Mouse (Mus musculus): ENCODE measurements around the gene Slc35f1. TPM values are rescaled to one million over a fixed set of nuclear protein-coding genes. Genes with fewer than 3 reads are reported as not detected.

Slc35f1 gene
- polyA plus RNA-seq, 1 experiment from 2014 or later, result 2.0 TPM

GRCm38 (mm10) chr10:53115673-53116398 is 425.5 kb downstream of the Slc35f1 start:
- Histone ChIP-seq H3K27ac (replicated peaks; ENCODE audit: low read depth, low read length) (no peak overlapping the region), H3K9ac (ENCODE audit: low read length) (no peak overlapping the region), H3K4me1 (ENCODE audit: control insufficient read depth, insufficient read depth, low read length) (no peaks in the 10 kb centered on the region), H3K27me3 (ENCODE audit: control insufficient read depth, insufficient read depth, low read length) (no peaks in the 10 kb centered on the region), H3K4me3 (ENCODE audit: low read depth, low read length) (no peak overlapping the region), H3K4me2 (ENCODE audit: low read depth, severe bottlenecking) (no peak overlapping the region), H3K36me3 (ENCODE audit: control insufficient read depth, insufficient read depth, low read length) (no peaks in the 10 kb centered on the region), H3K9me3 (ENCODE audit: control insufficient read depth, low read length) (no peaks in the 10 kb centered on the region)
- ATAC-seq (ENCODE audit: insufficient number of reproducible peaks, low FRiP score, low TSS enrichment, low read depth) (no peak; the same call in 1 of the 2 replicates), DNase-seq (ENCODE audit: low spot score) (peak; percentile 32)
- 33% methylated on average over 7 of the region's 7 CpGs for WGBS

GRCm38 (mm10) chr10:53120608-53121007 is 430.3 kb downstream of the Slc35f1 start:
- no peaks in the 10 kb centered on the region for H3K4me1 ChIP-seq (ENCODE audit: control insufficient read depth, insufficient read depth, low read length)
- H3K27ac ChIP-seq (replicated peaks; ENCODE audit: low read depth, low read length), result no peak overlapping the region
- H3K4me2 ChIP-seq (ENCODE audit: low read depth, severe bottlenecking), result no peak overlapping the region
- H3K27me3 ChIP-seq (ENCODE audit: control insufficient read depth, insufficient read depth, low read length), result no peaks in the 10 kb centered on the region
- H3K4me3 ChIP-seq (ENCODE audit: low read depth, low read length), result no peak overlapping the region
- no peaks in the 10 kb centered on the region for H3K36me3 ChIP-seq (ENCODE audit: control insufficient read depth, insufficient read depth, low read length)
- DNase-seq (ENCODE audit: low spot score), result no peak
- no peaks in the 10 kb centered on the region for H3K9me3 ChIP-seq (ENCODE audit: control insufficient read depth, low read length)
- no peak for ATAC-seq (ENCODE audit: insufficient number of reproducible peaks, low FRiP score, low TSS enrichment, low read depth)
- H3K9ac ChIP-seq (ENCODE audit: low read length), result no peak overlapping the region
- WGBS, result 100% methylated on average over 2 of the region's 2 CpGs

- H3K4me1 ChIP-seq (ENCODE audit: control insufficient read depth, insufficient read depth, low read length), result no peaks in the 10 kb centered on the region
- H3K27ac ChIP-seq (replicated peaks; ENCODE audit: low read depth, low read length), result no peak overlapping the region
- ATAC-seq (ENCODE audit: insufficient number of reproducible peaks, low FRiP score, low TSS enrichment, low read depth) (no peak), DNase-seq (ENCODE audit: low spot score) (no peak)
- H3K4me2 ChIP-seq (ENCODE audit: low read depth, severe bottlenecking), result no peak overlapping the region
- no peaks in the 10 kb centered on the region for H3K27me3 ChIP-seq (ENCODE audit: control insufficient read depth, insufficient read depth, low read length)
- WGBS, result 85% methylated on average over 6 of the region's 6 CpGs
- H3K36me3 ChIP-seq (ENCODE audit: control insufficient read depth, insufficient read depth, low read length), result no peaks in the 10 kb centered on the region
- no peak overlapping the region for H3K9ac ChIP-seq (ENCODE audit: low read length)
- no peak overlapping the region for H3K4me3 ChIP-seq (ENCODE audit: low read depth, low read length)
- H3K9me3 ChIP-seq (ENCODE audit: control insufficient read depth, low read length), result no peaks in the 10 kb centered on the region
Measured at GRCm38 (mm10) chr10:53124365-53124764, 434.0 kb downstream of the Slc35f1 start.

- Histone ChIP-seq H3K4me2 (ENCODE audit: low read depth, severe bottlenecking) (no peak overlapping the region), H3K9me3 (ENCODE audit: control insufficient read depth, low read length) (no peaks in the 10 kb centered on the region), H3K9ac (ENCODE audit: low read length) (no peak overlapping the region), H3K27me3 (ENCODE audit: control insufficient read depth, insufficient read depth, low read length) (no peaks in the 10 kb centered on the region), H3K4me3 (ENCODE audit: low read depth, low read length) (no peak overlapping the region), H3K27ac (replicated peaks; ENCODE audit: low read depth, low read length) (no peak overlapping the region), H3K36me3 (ENCODE audit: control insufficient read depth, insufficient read depth, low read length) (no peaks in the 10 kb centered on the region), H3K4me1 (ENCODE audit: control insufficient read depth, insufficient read depth, low read length) (no peaks in the 10 kb centered on the region)
- DNase-seq (ENCODE audit: low spot score), result no peak
- no peak for ATAC-seq (ENCODE audit: insufficient number of reproducible peaks, low FRiP score, low TSS enrichment, low read depth)
- 71% methylated on average over 1 of the region's 1 CpGs for WGBS
Measured at GRCm38 (mm10) chr10:53132707-53133106, 442.4 kb downstream of the Slc35f1 start.

- no peak overlapping the region for H3K4me2 ChIP-seq (ENCODE audit: low read depth, severe bottlenecking)
- ATAC-seq (ENCODE audit: insufficient number of reproducible peaks, low FRiP score, low TSS enrichment, low read depth), result no peak
- H3K4me3 ChIP-seq (ENCODE audit: low read depth, low read length), result no peak overlapping the region
- H3K36me3 ChIP-seq (ENCODE audit: control insufficient read depth, insufficient read depth, low read length), result no peaks in the 10 kb centered on the region
- DNase-seq (ENCODE audit: low spot score), result no peak
- no peak overlapping the region for H3K9ac ChIP-seq (ENCODE audit: low read length)
- no peaks in the 10 kb centered on the region for H3K4me1 ChIP-seq (ENCODE audit: control insufficient read depth, insufficient read depth, low read length)
- H3K27ac ChIP-seq (replicated peaks; ENCODE audit: low read depth, low read length), result no peak overlapping the region
- no peaks in the 10 kb centered on the region for H3K27me3 ChIP-seq (ENCODE audit: control insufficient read depth, insufficient read depth, low read length)
- no peaks in the 10 kb centered on the region for H3K9me3 ChIP-seq (ENCODE audit: control insufficient read depth, low read length)
- 78% methylated on average over 2 of the region's 2 CpGs for WGBS
Measured at GRCm38 (mm10) chr10:53150321-53150720, 460.0 kb downstream of the Slc35f1 start.

GRCm38 (mm10) chr10:53150916-53151315 is 460.6 kb downstream of the Slc35f1 start:
- Histone ChIP-seq H3K27ac (replicated peaks; ENCODE audit: low read depth, low read length) (no peak overlapping the region), H3K9ac (ENCODE audit: low read length) (no peak overlapping the region), H3K9me3 (ENCODE audit: control insufficient read depth, low read length) (no peaks in the 10 kb centered on the region), H3K27me3 (ENCODE audit: control insufficient read depth, insufficient read depth, low read length) (no peaks in the 10 kb centered on the region), H3K4me3 (ENCODE audit: low read depth, low read length) (no peak overlapping the region), H3K4me1 (ENCODE audit: control insufficient read depth, insufficient read depth, low read length) (no peaks in the 10 kb centered on the region), H3K36me3 (ENCODE audit: control insufficient read depth, insufficient read depth, low read length) (no peaks in the 10 kb centered on the region), H3K4me2 (ENCODE audit: low read depth, severe bottlenecking) (no peak overlapping the region)
- WGBS, result 63% methylated on average over 2 of the region's 2 CpGs
- no peak for ATAC-seq (ENCODE audit: insufficient number of reproducible peaks, low FRiP score, low TSS enrichment, low read depth)
- DNase-seq (ENCODE audit: low spot score), result no peak

GRCm38 (mm10) chr10:53156374-53156773 is 466.0 kb downstream of the Slc35f1 start:
- H3K36me3 ChIP-seq (ENCODE audit: control insufficient read depth, insufficient read depth, low read length), result no peaks in the 10 kb centered on the region
- no peaks in the 10 kb centered on the region for H3K9me3 ChIP-seq (ENCODE audit: control insufficient read depth, low read length)
- H3K4me2 ChIP-seq (ENCODE audit: low read depth, severe bottlenecking), result no peak overlapping the region
- no peak overlapping the region for H3K4me3 ChIP-seq (ENCODE audit: low read depth, low read length)
- no peaks in the 10 kb centered on the region for H3K27me3 ChIP-seq (ENCODE audit: control insufficient read depth, insufficient read depth, low read length)
- peak; percentile 50 for DNase-seq (ENCODE audit: low spot score)
- peaks cover 6% of the 10 kb centered on the region; the same call in 1 of the 2 replicates for H3K4me1 ChIP-seq (ENCODE audit: control insufficient read depth, insufficient read depth, low read length)
- peak; percentile 65 for ATAC-seq (ENCODE audit: insufficient number of reproducible peaks, low FRiP score, low TSS enrichment, low read depth)
- no peak overlapping the region for H3K27ac ChIP-seq (replicated peaks; ENCODE audit: low read depth, low read length)
- 26% methylated on average over 7 of the region's 7 CpGs for WGBS
- H3K9ac ChIP-seq (ENCODE audit: low read length), result no peak overlapping the region

GRCm38 (mm10) chr10:53157740-53158139 is 467.4 kb downstream of the Slc35f1 start:
- ATAC-seq (ENCODE audit: insufficient number of reproducible peaks, low FRiP score, low TSS enrichment, low read depth) (no peak), DNase-seq (ENCODE audit: low spot score) (no peak)
- no peak overlapping the region for H3K9ac ChIP-seq (ENCODE audit: low read length)
- H3K27ac ChIP-seq (replicated peaks; ENCODE audit: low read depth, low read length), result no peak overlapping the region
- WGBS, result 75% methylated on average over 2 of the region's 2 CpGs
- no peaks in the 10 kb centered on the region for H3K9me3 ChIP-seq (ENCODE audit: control insufficient read depth, low read length)
- no peak overlapping the region for H3K4me3 ChIP-seq (ENCODE audit: low read depth, low read length)
- no peaks in the 10 kb centered on the region for H3K36me3 ChIP-seq (ENCODE audit: control insufficient read depth, insufficient read depth, low read length)
- H3K4me2 ChIP-seq (ENCODE audit: low read depth, severe bottlenecking), result no peak overlapping the region
- H3K27me3 ChIP-seq (ENCODE audit: control insufficient read depth, insufficient read depth, low read length), result no peaks in the 10 kb centered on the region
- peaks cover 6% of the 10 kb centered on the region; the same call in 1 of the 2 replicates for H3K4me1 ChIP-seq (ENCODE audit: control insufficient read depth, insufficient read depth, low read length)

Measured in limb, embryonic 11.5 days (tissue).